Mouse (Mus musculus) limb, embryonic 14.5 days (tissue): ENCODE data around the gene Defb42. TPM values are rescaled to one million over a fixed set of nuclear protein-coding genes. Genes with fewer than 3 reads are reported as not detected.
A peak's percentile ranks its signal among the peaks of the same experiment; 100 is the strongest.

Experiments
- ATAC-seq: fragments of 200-750 bp; cut with Nextera tagmentation; 2 replicates; pipeline ENCODE4 v1.8.0; 2017; ENCODE audit warnings: low read depth, moderate number of reproducible peaks, moderate TSS enrichment; ENCODE audit not compliant: low FRiP score
- DNase-seq: peaks from one replicate; pipeline ENCODE4 v3.0.0-alpha.2; 2015; ENCODE audit warnings: low spot score
- H3K27ac ChIP-seq: fragments of 300-500 bp; sonication (generic); replicated peaks from 2 replicates; pipeline ENCODE4 v1.5.1; 2014; ENCODE audit warnings: low read depth, mild to moderate bottlenecking, low read length, moderate library complexity, mixed read lengths
- H3K27me3 ChIP-seq: fragments of 300-500 bp; sonication (generic); 2 replicates; pipeline ENCODE4 v1.6.1; 2014; ENCODE audit warnings: low read length, mixed read lengths; ENCODE audit not compliant: control insufficient read depth, insufficient read depth
- H3K36me3 ChIP-seq: fragments of 300-500 bp; sonication (generic); 2 replicates; pipeline ENCODE4 v1.6.1; 2014; ENCODE audit warnings: mild to moderate bottlenecking, low read length, moderate library complexity, mixed read lengths; ENCODE audit not compliant: control insufficient read depth, insufficient read depth
- H3K4me1 ChIP-seq: fragments of 300-500 bp; sonication (generic); 2 replicates; pipeline ENCODE4 v1.6.1; 2014; ENCODE audit warnings: antibody characterized with exemption, low read length, mixed read lengths; ENCODE audit not compliant: control insufficient read depth, insufficient read depth
- H3K4me2 ChIP-seq: fragments of 300-500 bp; sonication (generic); replicated peaks from 2 replicates; pipeline ENCODE4 v1.6.1; 2014; ENCODE audit warnings: low read depth, mild to moderate bottlenecking, low read length, moderate library complexity; ENCODE audit not compliant: severe bottlenecking
- H3K4me3 ChIP-seq: fragments of 300-500 bp; sonication (generic); replicated peaks from 2 replicates; pipeline ENCODE4 v1.5.1; 2014; ENCODE audit warnings: low read length
- H3K9ac ChIP-seq: fragments of 300-500 bp; sonication (generic); 2 replicates; pipeline ENCODE4 v1.6.1; 2014; ENCODE audit warnings: mild to moderate bottlenecking, low read depth, low read length, moderate library complexity; ENCODE audit not compliant: severe bottlenecking
- H3K9me3 ChIP-seq: fragments of 300-500 bp; sonication (generic); 2 replicates; pipeline ENCODE4 v1.6.1; 2016; ENCODE audit warnings: low read length; ENCODE audit not compliant: control insufficient read depth
- POLR2A ChIP-seq: fragments of 200-500 bp; IDR thresholded peaks from 2 replicates; pipeline ENCODE4 v1.8.0; 2012; ENCODE audit warnings: inconsistent platforms, mild to moderate bottlenecking, moderate library complexity, borderline replicate concordance; ENCODE audit not compliant: insufficient read depth, insufficient read length; ENCODE audit errors: extremely low read depth
- WGBS: fragments of 180-500 bp; shearing (Covaris S2); extraction: QIAGEN DNeasy Blood & Tissue Kit; methylation state at CpG from one replicate; pipeline ENCODE4 v1.1.7; 2014; 5-methylcytosine and 5-hydroxymethylcytosine counted together
- polyA plus RNA-seq, 2 experiments: library from polyadenylated mRNA; depleted of rRNA in 1 of 2; stranded (reverse) in 1 of 2; unstranded in 1 of 2; fragments of >200 nt; fragmentation: Nextera tagmentation in 1 of 2; extraction: Ambion mirVana in 1 of 2; gene quantifications; 2 replicates each; pipeline versions ENCODE4 v1.2.1 to v1.2.3; 2012 to 2014

Defb42 gene
- polyA plus RNA-seq, 2 experiments = 0.09 TPM; not detected in 1

DNA sequence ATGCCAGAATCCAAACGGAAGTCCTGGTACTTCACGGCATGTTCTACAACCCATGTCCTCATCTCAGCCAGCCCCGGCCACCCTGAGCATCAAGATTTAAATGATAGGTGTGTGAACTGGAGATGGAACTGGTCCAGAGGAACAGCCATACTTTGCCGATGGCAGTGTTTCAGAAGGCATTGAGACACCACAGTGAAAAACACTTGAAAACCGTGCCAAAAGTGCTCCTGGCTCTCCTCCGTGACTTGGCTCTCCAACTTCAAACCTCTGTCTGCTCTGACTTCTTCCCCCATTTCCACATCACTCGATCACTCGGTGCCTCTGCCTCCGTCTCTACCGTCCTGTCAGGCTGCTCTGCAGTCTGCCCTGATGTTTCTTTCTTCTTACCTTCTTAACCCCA, 13.6 kb downstream of the Defb42 start:
- no peak for DNase-seq

DNA sequence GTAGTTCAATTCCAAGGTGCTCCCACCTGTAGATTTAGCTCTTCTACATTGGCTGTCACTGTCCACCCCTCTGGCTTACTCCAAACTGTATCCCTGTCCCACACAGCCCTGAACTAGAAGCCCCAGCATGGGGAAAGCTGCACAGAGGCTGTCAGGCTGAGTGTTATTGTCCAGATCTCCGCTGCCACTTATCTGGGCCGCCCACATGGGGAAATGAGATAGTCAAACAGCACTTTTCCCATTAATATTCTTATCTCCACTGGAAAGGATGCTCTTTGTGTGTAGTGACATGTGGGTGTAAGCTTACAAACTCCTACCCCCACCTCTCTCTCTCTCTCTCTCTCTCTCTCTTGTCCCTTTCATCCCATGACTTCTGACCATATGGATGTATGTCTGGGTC, 15.4 kb downstream of the Defb42 start:
- no peak for DNase-seq
- Histone ChIP-seq H3K4me3 (no peak overlapping the region), H3K27me3 (no peaks in the 10 kb centered on the region), H3K36me3 (no peaks in the 10 kb centered on the region), H3K4me1 (no peaks in the 10 kb centered on the region), H3K9ac (no peak overlapping the region), H3K9me3 (no peaks in the 10 kb centered on the region), H3K4me2 (no peak overlapping the region), H3K27ac (no peak overlapping the region)
- no peak for ATAC-seq
- 86% methylated on average over 2 of the region's 2 CpGs for WGBS
- no peak for TF ChIP-seq POLR2A

More for the DNA sequence above, 13.6 kb downstream of the Defb42 start:
- no peaks in the 10 kb centered on the region for H3K27me3 ChIP-seq
- no peak for TF ChIP-seq POLR2A
- 81% methylated on average over 10 of the region's 10 CpGs for WGBS
- H3K4me2 ChIP-seq = no peak overlapping the region
- H3K9me3 ChIP-seq = no peaks in the 10 kb centered on the region
- no peak overlapping the region for H3K27ac ChIP-seq
- no peaks in the 10 kb centered on the region for H3K4me1 ChIP-seq
- no peak overlapping the region for H3K4me3 ChIP-seq
- ATAC-seq = no peak
- H3K36me3 ChIP-seq = no peaks in the 10 kb centered on the region
- no peak overlapping the region for H3K9ac ChIP-seq

DNA sequence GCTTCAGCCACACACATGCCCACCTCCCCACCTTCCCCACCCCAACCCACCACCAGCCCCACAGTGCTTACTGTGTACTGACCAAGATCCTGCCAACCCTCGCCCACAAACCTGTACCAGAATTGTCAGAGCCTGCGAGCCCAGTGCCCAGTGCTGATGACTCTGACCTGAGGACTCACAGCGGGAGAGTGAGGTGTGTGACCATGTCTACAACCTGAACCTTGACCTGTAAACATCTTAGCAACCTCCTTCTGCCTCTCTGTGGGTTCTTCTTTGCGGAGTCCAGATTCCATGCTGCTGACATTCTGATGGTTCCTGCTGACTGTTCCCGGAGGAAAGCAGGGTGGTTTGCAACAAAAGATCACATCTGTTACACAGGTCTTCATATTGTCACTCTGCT, 18.6 kb downstream of the Defb42 start:
- H3K36me3 ChIP-seq = no peaks in the 10 kb centered on the region
- no peaks in the 10 kb centered on the region for H3K4me1 ChIP-seq
- no peak overlapping the region for H3K4me2 ChIP-seq
- no peaks in the 10 kb centered on the region for H3K9me3 ChIP-seq
- no peak overlapping the region for H3K27ac ChIP-seq
- no peak overlapping the region for H3K4me3 ChIP-seq
- ATAC-seq (no peak), DNase-seq (no peak)
- no peaks in the 10 kb centered on the region for H3K27me3 ChIP-seq
- no peak overlapping the region for H3K9ac ChIP-seq
- no peak for TF ChIP-seq POLR2A
- 72% methylated on average over 5 of the region's 5 CpGs for WGBS

GRCm38 (mm10) chr14:63066630-63067310, 20.0 kb downstream of the Defb42 start:
- H3K27me3 ChIP-seq = no peaks in the 10 kb centered on the region
- no peak for ATAC-seq
- H3K36me3 ChIP-seq = no peaks in the 10 kb centered on the region
- H3K4me1 ChIP-seq = no peaks in the 10 kb centered on the region
- no peak for TF ChIP-seq POLR2A
- no peaks in the 10 kb centered on the region for H3K9me3 ChIP-seq
- no peak overlapping the region for H3K4me3 ChIP-seq
- 31% methylated on average over 16 of the region's 16 CpGs for WGBS
- no peak overlapping the region for H3K4me2 ChIP-seq
- no peak overlapping the region for H3K27ac ChIP-seq
- no peak overlapping the region for H3K9ac ChIP-seq
- DNase-seq = peak; percentile 56

DNA sequence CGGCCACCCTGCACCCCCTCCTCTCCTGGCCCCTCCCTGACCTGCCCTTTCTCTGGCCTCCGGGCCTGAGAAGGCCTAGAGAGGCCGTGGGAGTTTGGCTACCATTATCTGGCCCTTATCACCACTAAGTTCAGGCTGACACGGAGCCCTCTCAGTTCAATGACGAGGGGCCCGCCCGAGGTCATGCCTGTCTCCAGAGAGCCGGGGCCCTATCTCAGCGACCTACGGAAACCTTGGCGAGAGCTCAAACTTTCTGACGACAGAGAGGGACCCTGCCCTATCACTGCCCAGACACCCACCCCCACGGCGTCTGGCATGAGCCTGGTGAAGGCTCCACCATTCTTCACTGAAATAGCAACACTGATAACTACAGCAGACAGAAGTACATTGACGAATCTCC, 20.9 kb downstream of the Defb42 start:
- 68% methylated on average over 15 of the region's 15 CpGs for WGBS
- no peak overlapping the region for H3K4me2 ChIP-seq
- ATAC-seq (no peak), DNase-seq (no peak)
- H3K4me1 ChIP-seq = no peaks in the 10 kb centered on the region
- no peaks in the 10 kb centered on the region for H3K9me3 ChIP-seq
- no peak for TF ChIP-seq POLR2A
- H3K9ac ChIP-seq = no peak overlapping the region
- H3K27ac ChIP-seq = no peak overlapping the region
- no peaks in the 10 kb centered on the region for H3K36me3 ChIP-seq
- H3K27me3 ChIP-seq = no peaks in the 10 kb centered on the region
- no peak overlapping the region for H3K4me3 ChIP-seq

Other genes with a start within 250 kb of the Defb42 start
- gene Wdfy2, start 209.3 kb upstream of the Defb42 start, polyA plus RNA-seq (2012; rRNA removed) = 10.9 and 11.4 TPM in 2 replicates
- 12.8 and 13.8 TPM in 2 replicates for gene Wdfy2, start 209.3 kb upstream of the Defb42 start, polyA plus RNA-seq (2014; fragmentation: Nextera tagmentation; extraction: Ambion mirVana)
- gene Defb48, start 62.5 kb upstream of the Defb42 start, polyA plus RNA-seq (2012; rRNA removed) = not detected in 2 replicates
- not detected in 2 replicates for gene Defb48, start 62.5 kb upstream of the Defb42 start, polyA plus RNA-seq (2014; fragmentation: Nextera tagmentation; extraction: Ambion mirVana)
- gene Defb47, start 48.9 kb upstream of the Defb42 start, polyA plus RNA-seq (2012; rRNA removed) = not detected in 2 replicates
- gene Defb47, start 48.9 kb upstream of the Defb42 start, polyA plus RNA-seq (2014; fragmentation: Nextera tagmentation; extraction: Ambion mirVana) = not detected in 2 replicates
- not detected in 2 replicates for gene Defb43, start 35.2 kb upstream of the Defb42 start, polyA plus RNA-seq (2012; rRNA removed)
- gene Defb43, start 35.2 kb upstream of the Defb42 start, polyA plus RNA-seq (2014; fragmentation: Nextera tagmentation; extraction: Ambion mirVana) = not detected in 2 replicates
- not detected in 2 replicates for gene Defb30, start 3.0 kb downstream of the Defb42 start, polyA plus RNA-seq (2012; rRNA removed)
- not detected in 2 replicates for gene Defb30, start 3.0 kb downstream of the Defb42 start, polyA plus RNA-seq (2014; fragmentation: Nextera tagmentation; extraction: Ambion mirVana)